Mouse (Mus musculus) heart, embryonic 12.5 days (tissue): ENCODE measurements around the gene Fut1. TPM values are rescaled to one million over a fixed set of nuclear protein-coding genes. Genes with fewer than 3 reads are reported as not detected.
"Not testable (repeated sequence)": the region's sequence is repeated elsewhere in the genome, so short reads cannot be mapped to it uniquely, and the experiment has no call there.

Source experiments
- ATAC-seq: fragments of 200-750 bp; cut with Nextera tagmentation; 2 replicates; pipeline ENCODE4 v1.8.0; 2017; ENCODE audit warnings: moderate TSS enrichment, moderate library complexity; ENCODE audit not compliant: insufficient number of reproducible peaks, low FRiP score
- H3K27ac ChIP-seq: fragments of 300-500 bp; sonication (generic); 2 replicates; pipeline ENCODE4 v1.5.1; 2016; ENCODE audit warnings: mild to moderate bottlenecking, moderate library complexity; ENCODE audit not compliant: poor library complexity, severe bottlenecking
- H3K27me3 ChIP-seq: fragments of 300-500 bp; sonication (generic); replicated peaks from 2 replicates; pipeline ENCODE4 v1.6.1; 2016; ENCODE audit warnings: mild to moderate bottlenecking, moderate library complexity
- H3K36me3 ChIP-seq: fragments of 300-500 bp; sonication (generic); 2 replicates; pipeline ENCODE4 v1.6.1; 2016; ENCODE audit warnings: mild to moderate bottlenecking, moderate library complexity
- H3K4me1 ChIP-seq: fragments of 300-500 bp; sonication (generic); replicated peaks from 2 replicates; pipeline ENCODE4 v1.6.1; 2016; ENCODE audit warnings: mild to moderate bottlenecking
- H3K4me2 ChIP-seq: fragments of 300-500 bp; sonication (generic); 2 replicates; pipeline ENCODE4 v1.6.1; 2016; ENCODE audit warnings: mild to moderate bottlenecking, moderate library complexity
- H3K4me3 ChIP-seq: fragments of 300-500 bp; sonication (generic); 2 replicates; pipeline ENCODE4 v1.5.1; 2016; ENCODE audit warnings: mild to moderate bottlenecking
- H3K9ac ChIP-seq: fragments of 300-500 bp; sonication (generic); 2 replicates; pipeline ENCODE4 v1.6.1; 2016; ENCODE audit warnings: mild to moderate bottlenecking, moderate library complexity
- H3K9me3 ChIP-seq: fragments of 300-500 bp; sonication (generic); replicated peaks from 2 replicates; pipeline ENCODE4 v1.6.1; 2016; ENCODE audit warnings: mild to moderate bottlenecking, moderate library complexity
- WGBS: fragments of 180-500 bp; shearing (Covaris S2); methylation state at CpG from one replicate; pipeline ENCODE4 v1.1.7; 2016; 5-methylcytosine and 5-hydroxymethylcytosine counted together
- polyA plus RNA-seq: library from polyadenylated mRNA; unstranded; fragments of >200 nt; fragmentation: Nextera tagmentation; extraction: Ambion mirVana; gene quantifications from 2 replicates; pipeline ENCODE4 v1.2.1, GENCODE M21; 2016

The Fut1 gene
- polyA plus RNA-seq, 1 experiment from 2014 or later = not detected

DNA sequence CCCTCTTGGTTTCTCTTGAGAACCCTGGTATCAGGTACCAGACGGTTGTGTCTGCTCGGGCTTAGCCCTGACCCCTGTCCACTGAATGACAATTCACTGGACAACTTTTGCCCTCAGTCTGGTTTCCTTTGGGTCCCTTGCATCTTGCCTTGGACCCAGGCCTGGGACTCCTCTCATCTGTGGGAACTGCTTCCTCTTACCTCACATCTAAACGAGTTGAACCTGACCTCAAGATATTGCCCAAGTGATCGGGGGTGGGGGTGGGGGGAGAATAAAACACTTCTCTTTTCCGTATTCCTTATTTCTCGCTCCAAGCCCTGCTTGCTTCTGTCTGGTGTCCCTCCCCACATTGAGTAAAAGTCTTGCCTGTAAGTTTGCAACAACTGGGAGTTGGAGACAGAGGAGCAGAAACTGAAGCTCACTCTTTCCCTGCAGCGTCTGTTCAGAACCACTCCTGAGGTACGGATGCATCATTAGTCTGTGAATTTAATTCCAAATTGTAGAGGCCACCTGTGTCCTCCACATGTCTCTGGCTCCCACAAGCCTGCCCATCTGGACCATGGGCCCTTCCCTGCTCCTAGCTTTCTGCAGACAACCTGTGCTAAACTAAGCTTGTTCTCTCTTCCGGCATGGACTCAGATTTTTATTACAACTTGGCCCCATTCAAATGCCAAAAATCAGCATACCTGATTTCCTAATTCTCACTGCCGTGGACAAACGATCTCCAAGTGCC, 43.8 kb downstream of the Fut1 start:
- Histone ChIP-seq H3K9ac (no peak overlapping the region), H3K4me1 (peaks cover 12% of the 10 kb centered on the region), H3K9me3 (peaks cover 7% of the 10 kb centered on the region; the same call in 1 of the 2 replicates), H3K27me3 (no peaks in the 10 kb centered on the region), H3K4me3 (no peak overlapping the region), H3K27ac (no peak overlapping the region), H3K4me2 (no peak overlapping the region), H3K36me3 (no peaks in the 10 kb centered on the region)
- 77% methylated on average over 11 of the region's 11 CpGs for WGBS
- ATAC-seq = no peak

DNA sequence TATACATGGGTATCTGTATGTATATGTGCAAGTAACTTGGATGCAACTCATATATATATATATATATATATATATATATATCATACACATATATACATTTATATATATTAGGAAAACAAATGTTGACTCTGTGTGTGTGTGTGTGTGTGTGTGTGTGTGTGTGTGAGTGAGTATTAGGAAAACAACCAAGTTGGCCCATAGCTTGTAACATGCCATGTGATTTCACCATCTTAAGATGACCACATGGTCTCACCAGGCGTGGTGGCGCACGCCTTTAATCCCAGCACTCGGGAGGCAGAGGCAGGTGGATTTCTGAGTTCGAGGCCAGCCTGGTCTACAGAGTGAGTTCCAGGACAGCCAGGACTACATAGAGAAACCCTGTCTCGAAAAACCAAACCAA, 44.6 kb downstream of the Fut1 start:
- not testable (repeated sequence) for H3K36me3 ChIP-seq, H3K4me3 ChIP-seq, ATAC-seq, H3K9me3 ChIP-seq, H3K4me2 ChIP-seq, H3K27me3 ChIP-seq, H3K9ac ChIP-seq, H3K27ac ChIP-seq
- peaks cover 13% of the 10 kb centered on the region for H3K4me1 ChIP-seq
- 85% methylated on average over 6 of the region's 6 CpGs for WGBS

GRCm38 (mm10) chr7:45665303-45666138, 48.4 kb downstream of the Fut1 start:
- Histone ChIP-seq H3K9me3 (peaks cover 3% of the 10 kb centered on the region), H3K4me2 (no peak overlapping the region), H3K27me3 (no peaks in the 10 kb centered on the region), H3K4me1 (peaks cover 13% of the 10 kb centered on the region), H3K4me3 (no peak overlapping the region), H3K36me3 (no peaks in the 10 kb centered on the region), H3K9ac (no peak overlapping the region), H3K27ac (no peak overlapping the region)
- 49% methylated on average over 13 of the region's 13 CpGs for WGBS
- no peak for ATAC-seq

DNA sequence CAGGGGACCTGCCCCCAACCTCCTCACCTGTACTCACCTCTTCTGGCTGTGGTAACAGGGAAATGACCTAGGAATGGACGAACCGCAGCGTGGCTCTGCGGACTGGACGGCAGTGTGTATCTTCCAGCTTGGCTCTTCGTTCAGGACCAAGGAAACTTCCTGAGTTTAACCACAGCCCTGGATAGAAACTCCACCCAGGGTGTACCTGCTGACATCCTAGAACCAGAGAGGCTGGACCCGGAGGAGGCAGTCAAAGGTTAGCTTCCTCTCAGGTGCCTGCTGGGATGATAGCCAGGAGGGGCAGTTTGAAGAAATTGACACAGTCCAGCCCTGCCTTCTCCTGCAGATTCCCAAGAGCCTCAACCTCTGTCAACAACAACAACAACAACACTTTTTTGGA, 49.1 kb downstream of the Fut1 start, which contains the start of gene Fut2:
Gene Fut2, minus strand, starts transcription at position 234 of the 400 bp plus-strand sequence.
- H3K9me3 ChIP-seq = peaks cover 3% of the 10 kb centered on the region

GRCm38 (mm10) chr7:45667761-45668160, 50.7 kb downstream of the Fut1 start:
- peaks cover 13% of the 10 kb centered on the region for H3K4me1 ChIP-seq
- ATAC-seq = no peak
- 64% methylated on average over 14 of the region's 14 CpGs for WGBS

More for the DNA sequence above, 49.1 kb downstream of the Fut1 start, which contains the start of gene Fut2:
- Histone ChIP-seq H3K27ac (no peak within 1 kb of the TSS), H3K27me3 (no peaks in the 10 kb centered on the region), H3K9ac (no peak within 1 kb of the TSS), H3K4me2 (no peak within 1 kb of the TSS), H3K36me3 (no peaks in the 10 kb centered on the region), H3K4me1 (peaks cover 13% of the 10 kb centered on the region), H3K4me3 (no peak within 1 kb of the TSS)
- ATAC-seq = no peak
- WGBS = 72% methylated on average over 7 of the region's 7 CpGs

GRCm38 (mm10) chr7:45668921-45669320, 51.8 kb downstream of the Fut1 start:
- no peak overlapping the region for H3K9ac ChIP-seq
- H3K27ac ChIP-seq = no peak overlapping the region
- H3K4me3 ChIP-seq = no peak overlapping the region
- no peaks in the 10 kb centered on the region for H3K36me3 ChIP-seq
- 92% methylated on average over 9 of the region's 9 CpGs for WGBS
- H3K4me2 ChIP-seq = no peak overlapping the region
- peaks cover 6% of the 10 kb centered on the region for H3K9me3 ChIP-seq
- peaks cover 13% of the 10 kb centered on the region for H3K4me1 ChIP-seq
- no peak for ATAC-seq
- no peaks in the 10 kb centered on the region for H3K27me3 ChIP-seq

More at GRCm38 (mm10) chr7:45667761-45668160, 50.7 kb downstream of the Fut1 start:
- no peaks in the 10 kb centered on the region for H3K36me3 ChIP-seq
- H3K9ac ChIP-seq = no peak overlapping the region
- H3K9me3 ChIP-seq = peaks cover 6% of the 10 kb centered on the region
- H3K4me2 ChIP-seq = no peak overlapping the region
- H3K4me3 ChIP-seq = no peak overlapping the region
- no peaks in the 10 kb centered on the region for H3K27me3 ChIP-seq
- no peak overlapping the region for H3K27ac ChIP-seq

Other genes starting within 250 kb of the Fut1 start
- gene Lin7b, start 246.7 kb upstream of the Fut1 start, polyA plus RNA-seq = 0.82 and 1.1 TPM in 2 replicates
- 169 and 173 TPM in 2 replicates for gene Snrnp70, start 221.5 kb upstream of the Fut1 start, polyA plus RNA-seq
- 0.41 and 0.52 TPM in 2 replicates for gene Kcna7, start 211.6 kb upstream of the Fut1 start, polyA plus RNA-seq
- gene Ntf5, start 203.6 kb upstream of the Fut1 start, polyA plus RNA-seq = 1.8 TPM in 2 replicates
- not detected in 2 replicates for gene Lhb, start 196.5 kb upstream of the Fut1 start, polyA plus RNA-seq
- 115 and 121 TPM in 2 replicates for gene Gys1, start 182.4 kb upstream of the Fut1 start, polyA plus RNA-seq
- gene Ruvbl2, start 179.2 kb upstream of the Fut1 start, polyA plus RNA-seq = 80.7 TPM in 2 replicates
- 4,047 and 4,171 TPM in 2 replicates for gene Ftl1, start 157.4 kb upstream of the Fut1 start, polyA plus RNA-seq
- 139 and 151 TPM in 2 replicates for gene Bax, start 150.4 kb upstream of the Fut1 start, polyA plus RNA-seq
- 0.87 TPM in 2 replicates for gene Tulp2, start 135.4 kb upstream of the Fut1 start, polyA plus RNA-seq
- gene Gm45808, start 130.5 kb upstream of the Fut1 start, polyA plus RNA-seq = not detected in 2 replicates
- 4.2 and 4.3 TPM in 2 replicates for gene Dhdh, start 128.5 kb upstream of the Fut1 start, polyA plus RNA-seq
- gene Nucb1, start 106.9 kb upstream of the Fut1 start, polyA plus RNA-seq = 176 and 185 TPM in 2 replicates
- gene Ppp1r15a, start 91.0 kb upstream of the Fut1 start, polyA plus RNA-seq = 33.7 and 35.2 TPM in 2 replicates
- gene Plekha4, start 91.0 kb upstream of the Fut1 start, polyA plus RNA-seq = 0.57 and 0.68 TPM in 2 replicates
- gene Hsd17b14, start 62.4 kb upstream of the Fut1 start, polyA plus RNA-seq = 0.64 and 0.70 TPM in 2 replicates
- 64.7 and 66.6 TPM in 2 replicates for gene Bcat2, start 47.1 kb upstream of the Fut1 start, polyA plus RNA-seq
- gene Fgf21, start 1.8 kb upstream of the Fut1 start, polyA plus RNA-seq = not detected in 2 replicates
- 0.35 and 0.65 TPM in 2 replicates for gene Izumo1, start 4.5 kb downstream of the Fut1 start, polyA plus RNA-seq
- 36.1 and 38.1 TPM in 2 replicates for gene Rasip1, start 10.2 kb downstream of the Fut1 start, polyA plus RNA-seq
- 3.3 and 5.4 TPM in 2 replicates for gene Mamstr, start 22.7 kb downstream of the Fut1 start, polyA plus RNA-seq
- 0.77 TPM in 2 replicates for gene Fut2, start 49.1 kb downstream of the Fut1 start, polyA plus RNA-seq
- not detected in 2 replicates for gene Ntn5, start 66.7 kb downstream of the Fut1 start, polyA plus RNA-seq
- 0.18 and 0.49 TPM in 2 replicates for gene Sec1, start 77.1 kb downstream of the Fut1 start, polyA plus RNA-seq
- 5.4 and 5.8 TPM in 2 replicates for gene Car11, start 82.6 kb downstream of the Fut1 start, polyA plus RNA-seq
- 4.1 and 5.3 TPM in 2 replicates for gene Dbp, start 87.8 kb downstream of the Fut1 start, polyA plus RNA-seq
- 603 and 625 TPM in 2 replicates for gene Rpl18, start 98.2 kb downstream of the Fut1 start, polyA plus RNA-seq
- gene Sphk2, start 100.7 kb downstream of the Fut1 start, polyA plus RNA-seq = 18.5 and 20.0 TPM in 2 replicates
- 0.29 and 0.33 TPM in 2 replicates for gene Fam83e, start 103.9 kb downstream of the Fut1 start, polyA plus RNA-seq
- not detected in 2 replicates for gene Spaca4, start 108.5 kb downstream of the Fut1 start, polyA plus RNA-seq
- gene Lmtk3, start 166.4 kb downstream of the Fut1 start, polyA plus RNA-seq = 0.53 and 0.86 TPM in 2 replicates
- gene Sult2b1, start 167.4 kb downstream of the Fut1 start, polyA plus RNA-seq = 0.23 and 0.40 TPM in 2 replicates
- gene Cyth2, start 197.3 kb downstream of the Fut1 start, polyA plus RNA-seq = 108 and 115 TPM in 2 replicates
- gene Kcnj14, start 207.5 kb downstream of the Fut1 start, polyA plus RNA-seq = 0.63 and 0.70 TPM in 2 replicates
- gene Grwd1, start 213.7 kb downstream of the Fut1 start, polyA plus RNA-seq = 43.9 and 46.6 TPM in 2 replicates